Mouse (Mus musculus) stomach, embryonic 14.5 days (tissue): Measurements from ENCODE around the gene Sod3. TPM values are rescaled to one million over a fixed set of nuclear protein-coding genes. Genes with fewer than 3 reads are reported as not detected.

ENCODE experiments used
- ATAC-seq: fragments of 200-750 bp; cut with Nextera tagmentation; 2 replicates; pipeline ENCODE4 v1.8.0; 2017; ENCODE audit warnings: low read depth, moderate TSS enrichment; ENCODE audit not compliant: insufficient number of reproducible peaks, insufficient read depth, low FRiP score
- H3K27ac ChIP-seq: fragments of 300-500 bp; sonication (generic); 2 replicates; pipeline ENCODE4 v1.5.1; 2014; ENCODE audit warnings: mild to moderate bottlenecking, low read length, moderate library complexity, mixed read lengths
- H3K27me3 ChIP-seq: fragments of 300-500 bp; sonication (generic); 2 replicates; pipeline ENCODE4 v1.6.1; 2014; ENCODE audit warnings: low read length, control low read depth, mixed read lengths; ENCODE audit not compliant: control insufficient read depth, insufficient read depth
- H3K36me3 ChIP-seq: fragments of 300-500 bp; sonication (generic); 2 replicates; pipeline ENCODE4 v1.6.1; 2014; ENCODE audit warnings: mild to moderate bottlenecking, control low read depth, low read length, moderate library complexity, mixed read lengths; ENCODE audit not compliant: control insufficient read depth, insufficient read depth
- H3K4me1 ChIP-seq: fragments of 300-500 bp; sonication (generic); 2 replicates; pipeline ENCODE4 v1.6.1; 2014; ENCODE audit warnings: low read length, control low read depth, mixed read lengths; ENCODE audit not compliant: control insufficient read depth, insufficient read depth
- H3K4me2 ChIP-seq: fragments of 300-500 bp; sonication (generic); replicated peaks from 2 replicates; pipeline ENCODE4 v1.6.1; 2014; ENCODE audit warnings: low read depth, low read length, control low read depth
- H3K4me3 ChIP-seq: fragments of 300-500 bp; sonication (generic); 2 replicates; pipeline ENCODE4 v1.5.1; 2014; ENCODE audit warnings: low read depth, low read length, control low read depth
- H3K9ac ChIP-seq: fragments of 300-500 bp; sonication (generic); replicated peaks from 2 replicates; pipeline ENCODE4 v1.6.1; 2014; ENCODE audit warnings: low read depth, mild to moderate bottlenecking, control low read depth, low read length, moderate library complexity, mixed read lengths
- H3K9me3 ChIP-seq: fragments of 300-500 bp; sonication (generic); 2 replicates; pipeline ENCODE4 v1.6.1; 2016; ENCODE audit warnings: low read depth, low read length, control low read depth; ENCODE audit not compliant: control insufficient read depth
- WGBS: fragments of 180-500 bp; shearing (Covaris S2); extraction: QIAGEN DNeasy Blood & Tissue Kit; methylation state at CpG from one replicate; pipeline ENCODE4 v1.1.7; 2014; 5-methylcytosine and 5-hydroxymethylcytosine counted together
- polyA plus RNA-seq: library from polyadenylated mRNA; unstranded; fragments of >200 nt; fragmentation: Nextera tagmentation; extraction: Ambion mirVana; gene quantifications from 2 replicates; pipeline ENCODE4 v1.2.1, GENCODE M21; 2014

Gene Sod3
- polyA plus RNA-seq, result 0.46 and 0.77 TPM in 2 replicates

DNA sequence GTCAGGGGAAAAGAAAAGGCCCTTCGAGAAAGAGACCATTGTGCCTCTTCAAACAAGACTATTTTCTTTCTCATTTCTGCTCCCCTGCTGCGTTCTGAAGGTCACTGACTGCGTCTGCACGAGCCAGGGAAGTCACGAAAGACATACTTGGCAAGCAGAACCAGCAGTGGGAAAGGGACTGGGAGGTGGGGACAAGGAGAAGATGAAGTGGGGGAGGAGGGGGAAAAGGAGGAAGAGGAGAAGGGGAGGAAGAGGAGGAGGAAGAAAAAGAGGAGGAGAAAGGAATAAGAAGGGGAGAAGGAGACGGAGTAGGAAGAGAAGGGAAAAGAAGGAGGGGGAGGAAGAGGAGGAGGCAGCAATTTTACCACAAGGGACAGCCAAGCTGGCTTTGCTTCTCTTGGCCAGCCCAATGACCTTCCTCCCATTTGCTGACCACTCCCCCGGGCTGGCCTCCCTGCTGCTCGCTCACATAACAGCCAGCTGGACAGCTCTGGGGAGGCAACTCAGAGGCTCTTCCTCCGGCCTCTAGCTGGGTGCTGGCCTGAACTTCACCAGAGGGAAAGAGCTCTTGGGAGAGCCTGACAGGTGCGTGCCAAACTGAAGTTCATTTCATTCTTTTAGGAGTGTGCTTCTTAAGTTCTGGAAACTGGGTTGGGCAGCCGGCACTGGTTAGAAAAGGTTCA, at the start of gene Sod3:
Sod3 (plus strand) TSS at position 324 of the 683 bp plus-strand sequence.
- Histone ChIP-seq H3K27ac (no peak within 1 kb of the TSS), H3K36me3 (no peaks in the 10 kb centered on the region), H3K4me3 (no peak within 1 kb of the TSS), H3K9me3 (no peaks in the 10 kb centered on the region), H3K4me2 (no peak within 1 kb of the TSS), H3K9ac (no peak within 1 kb of the TSS), H3K4me1 (peaks cover 14% of the 10 kb centered on the region; the same call in 1 of the 2 replicates), H3K27me3 (no peaks in the 10 kb centered on the region)
- no peak for ATAC-seq
- 23% methylated on average over 11 of the region's 11 CpGs for WGBS

DNA sequence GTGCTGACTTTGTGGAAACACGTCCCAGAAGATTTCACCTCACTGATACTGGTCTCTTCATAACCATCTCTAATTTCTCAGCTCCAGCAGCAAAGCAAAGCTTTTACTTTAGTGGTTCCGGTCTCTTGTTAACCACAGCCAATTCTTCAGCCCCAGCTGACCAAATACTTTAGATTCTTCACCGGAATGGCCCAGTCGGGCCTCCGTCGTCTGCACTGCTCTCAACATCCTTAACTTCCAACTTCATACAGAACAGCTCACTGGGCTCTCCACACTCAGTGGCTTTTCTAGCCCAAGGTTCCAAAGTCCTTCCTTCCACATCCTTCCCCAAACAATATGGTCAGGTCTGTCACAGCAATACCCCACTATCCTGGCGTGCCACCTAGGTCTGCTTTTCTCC, 46.7 kb upstream of the Sod3 start:
- no peak overlapping the region for H3K27ac ChIP-seq
- H3K4me1 ChIP-seq, result no peaks in the 10 kb centered on the region
- H3K27me3 ChIP-seq, result no peaks in the 10 kb centered on the region
- no peak for ATAC-seq
- H3K9ac ChIP-seq, result no peak overlapping the region
- 86% methylated on average over 7 of the region's 7 CpGs for WGBS
- H3K4me2 ChIP-seq, result no peak overlapping the region
- no peak overlapping the region for H3K4me3 ChIP-seq
- H3K9me3 ChIP-seq, result no peaks in the 10 kb centered on the region
- no peaks in the 10 kb centered on the region for H3K36me3 ChIP-seq

- WGBS, result 34% methylated on average over 8 of the region's 8 CpGs
- Histone ChIP-seq H3K27ac (no peak overlapping the region), H3K36me3 (no peaks in the 10 kb centered on the region), H3K27me3 (no peaks in the 10 kb centered on the region), H3K4me1 (no peaks in the 10 kb centered on the region), H3K9me3 (no peaks in the 10 kb centered on the region), H3K4me3 (no peak overlapping the region), H3K9ac (no peak overlapping the region), H3K4me2 (no peak overlapping the region)
- no peak for ATAC-seq
Measured at GRCm38 (mm10) chr5:52319499-52319898, 44.1 kb upstream of the Sod3 start.

- Histone ChIP-seq H3K27me3 (no peaks in the 10 kb centered on the region), H3K36me3 (no peaks in the 10 kb centered on the region), H3K9me3 (no peaks in the 10 kb centered on the region), H3K4me1 (no peaks in the 10 kb centered on the region), H3K9ac (no peak overlapping the region), H3K27ac (no peak overlapping the region), H3K4me2 (no peak overlapping the region), H3K4me3 (no peak overlapping the region)
- ATAC-seq, result no peak
- 27% methylated on average over 8 of the region's 8 CpGs for WGBS
Measured at GRCm38 (mm10) chr5:52332120-52332519, 31.5 kb upstream of the Sod3 start.

GRCm38 (mm10) chr5:52335590-52335989, 28.0 kb upstream of the Sod3 start:
- H3K36me3 ChIP-seq, result no peaks in the 10 kb centered on the region
- no peak overlapping the region for H3K4me3 ChIP-seq
- H3K27me3 ChIP-seq, result no peaks in the 10 kb centered on the region
- H3K9me3 ChIP-seq, result no peaks in the 10 kb centered on the region
- H3K4me1 ChIP-seq, result no peaks in the 10 kb centered on the region
- no peak for ATAC-seq
- no peak overlapping the region for H3K9ac ChIP-seq
- no peak overlapping the region for H3K27ac ChIP-seq
- 77% methylated on average over 3 of the region's 3 CpGs for WGBS
- H3K4me2 ChIP-seq, result no peak overlapping the region

GRCm38 (mm10) chr5:52339134-52339533, 24.5 kb upstream of the Sod3 start:
- no peak overlapping the region for H3K27ac ChIP-seq
- ATAC-seq, result no peak
- H3K4me1 ChIP-seq, result no peaks in the 10 kb centered on the region
- no peaks in the 10 kb centered on the region for H3K9me3 ChIP-seq
- no peak overlapping the region for H3K4me2 ChIP-seq
- H3K4me3 ChIP-seq, result no peak overlapping the region
- H3K9ac ChIP-seq, result no peak overlapping the region
- 75% methylated on average over 2 of the region's 2 CpGs for WGBS
- no peaks in the 10 kb centered on the region for H3K36me3 ChIP-seq
- no peaks in the 10 kb centered on the region for H3K27me3 ChIP-seq

DNA sequence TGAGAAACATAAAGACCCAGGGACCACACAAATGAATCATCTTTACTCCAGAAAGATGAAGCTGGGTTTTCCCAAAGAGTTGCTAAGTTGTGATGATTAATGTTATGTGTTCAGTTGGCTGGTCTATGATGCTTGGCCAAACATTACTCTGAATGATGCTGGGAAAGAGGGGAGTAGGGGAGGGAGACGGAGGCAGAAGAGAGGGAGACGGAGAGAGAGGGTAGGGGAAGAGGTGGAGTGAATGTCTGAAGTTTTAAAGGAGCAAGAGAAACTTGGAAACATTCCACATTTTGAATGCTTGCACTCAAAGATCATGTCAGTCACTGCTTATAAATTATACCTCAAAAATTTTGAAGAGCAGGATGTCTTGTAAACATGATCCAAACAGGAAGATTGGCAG, 16.7 kb upstream of the Sod3 start:
- Histone ChIP-seq H3K36me3 (no peaks in the 10 kb centered on the region), H3K9ac (no peak overlapping the region), H3K4me1 (no peaks in the 10 kb centered on the region), H3K4me3 (no peak overlapping the region), H3K27ac (no peak overlapping the region), H3K4me2 (no peak overlapping the region), H3K9me3 (no peaks in the 10 kb centered on the region), H3K27me3 (no peaks in the 10 kb centered on the region)
- 62% methylated on average over 2 of the region's 2 CpGs for WGBS
- no peak for ATAC-seq

DNA sequence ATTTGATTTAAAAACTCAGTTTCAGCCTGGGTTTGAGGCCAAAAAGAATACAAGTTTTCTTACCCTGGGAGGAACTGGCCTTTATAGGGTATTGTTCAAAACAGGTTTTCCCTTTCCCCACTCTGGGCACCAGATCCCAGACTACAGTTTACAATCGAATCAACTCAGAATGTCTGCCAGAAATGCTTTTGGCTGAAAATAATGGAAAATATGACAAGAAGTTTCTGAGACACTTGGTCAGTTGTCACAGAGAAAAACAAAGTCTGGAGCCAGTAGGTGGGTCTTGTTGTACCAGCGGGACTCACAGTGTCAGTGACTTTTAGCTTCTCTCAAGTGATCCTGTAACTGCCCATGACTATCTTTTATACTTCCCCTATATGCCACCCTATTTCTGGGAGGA, 13.1 kb upstream of the Sod3 start:
- Histone ChIP-seq H3K4me1 (no peaks in the 10 kb centered on the region), H3K4me2 (no peak overlapping the region), H3K9me3 (no peaks in the 10 kb centered on the region), H3K9ac (no peak overlapping the region), H3K36me3 (no peaks in the 10 kb centered on the region), H3K27me3 (no peaks in the 10 kb centered on the region), H3K27ac (no peak overlapping the region), H3K4me3 (no peak overlapping the region)
- no peak for ATAC-seq
- 82% methylated on average over 2 of the region's 2 CpGs for WGBS

DNA sequence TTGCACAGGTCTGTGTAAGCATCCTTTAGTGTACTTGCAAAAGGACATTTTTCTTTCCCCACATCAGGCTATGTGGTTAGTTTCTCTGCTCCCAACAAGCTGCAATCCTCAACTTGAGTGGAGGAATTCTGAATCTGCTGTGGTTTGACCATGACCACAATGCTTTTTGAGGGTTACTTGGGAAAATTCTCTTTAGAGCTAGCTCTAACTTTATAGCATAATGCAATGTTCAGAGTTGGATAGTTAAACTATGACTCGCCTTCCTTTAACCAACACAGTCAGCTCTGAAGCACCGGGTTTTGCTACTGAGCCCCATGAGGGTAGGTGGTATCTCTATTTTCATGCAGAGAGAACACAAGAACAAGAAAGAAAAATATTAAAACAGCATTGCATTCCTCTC, 12.0 kb upstream of the Sod3 start:
- WGBS, result 91% methylated on average over 2 of the region's 2 CpGs
- no peaks in the 10 kb centered on the region for H3K4me1 ChIP-seq
- no peaks in the 10 kb centered on the region for H3K36me3 ChIP-seq
- no peak overlapping the region for H3K9ac ChIP-seq
- ATAC-seq, result no peak
- H3K9me3 ChIP-seq, result no peaks in the 10 kb centered on the region
- no peak overlapping the region for H3K4me3 ChIP-seq
- H3K27ac ChIP-seq, result no peak overlapping the region
- no peak overlapping the region for H3K4me2 ChIP-seq
- H3K27me3 ChIP-seq, result no peaks in the 10 kb centered on the region
